Mouse (Mus musculus): ENCODE data around the gene Bcl2a1a. TPM values are rescaled to one million over a fixed set of nuclear protein-coding genes. Genes with fewer than 3 reads are reported as not detected.
"Not testable (repeated sequence)": the region's sequence is repeated elsewhere in the genome, so short reads cannot be mapped to it uniquely, and the experiment has no call there.

The Bcl2a1a gene
- polyA plus RNA-seq (2011; ENCODE audit: insufficient read length, low read depth, missing spikeins), result not detected in 2 replicates

- H3K4me1 ChIP-seq (ENCODE audit: control insufficient read depth, insufficient read depth, low read length); H3K4me3 ChIP-seq (ENCODE audit: insufficient read depth, low read length); H3K27ac ChIP-seq (ENCODE audit: insufficient read depth, low read length): not testable (repeated sequence)
Measured at GRCm38 (mm10) chr9:88956670-88957153, at the start of gene Bcl2a1a. TSS of gene Bcl2a1a (plus strand) at chr9:88956900.

GRCm38 (mm10) chr9:88916576-88916975 lies 40.1 kb upstream of the Bcl2a1a start:
- H3K27ac ChIP-seq (ENCODE audit: insufficient read depth, low read length); H3K4me1 ChIP-seq (ENCODE audit: control insufficient read depth, insufficient read depth, low read length); H3K4me3 ChIP-seq (ENCODE audit: insufficient read depth, low read length): not testable (repeated sequence)

GRCm38 (mm10) chr9:88938312-88938711 lies 18.4 kb upstream of the Bcl2a1a start:
- not testable (repeated sequence) for H3K27ac ChIP-seq (ENCODE audit: insufficient read depth, low read length); H3K4me1 ChIP-seq (ENCODE audit: control insufficient read depth, insufficient read depth, low read length); H3K4me3 ChIP-seq (ENCODE audit: insufficient read depth, low read length)

- H3K4me3 ChIP-seq (ENCODE audit: insufficient read depth, low read length); H3K4me1 ChIP-seq (ENCODE audit: control insufficient read depth, insufficient read depth, low read length); H3K27ac ChIP-seq (ENCODE audit: insufficient read depth, low read length): not testable (repeated sequence)
Measured at GRCm38 (mm10) chr9:88951466-88951865, 5.2 kb upstream of the Bcl2a1a start.

GRCm38 (mm10) chr9:88953151-88953550 lies 3.5 kb upstream of the Bcl2a1a start:
- not testable (repeated sequence) for H3K4me3 ChIP-seq (ENCODE audit: insufficient read depth, low read length); H3K4me1 ChIP-seq (ENCODE audit: control insufficient read depth, insufficient read depth, low read length); H3K27ac ChIP-seq (ENCODE audit: insufficient read depth, low read length)

GRCm38 (mm10) chr9:88955224-88955623 lies 1.5 kb upstream of the Bcl2a1a start:
- H3K27ac ChIP-seq (ENCODE audit: insufficient read depth, low read length); H3K4me1 ChIP-seq (ENCODE audit: control insufficient read depth, insufficient read depth, low read length); H3K4me3 ChIP-seq (ENCODE audit: insufficient read depth, low read length): not testable (repeated sequence)

GRCm38 (mm10) chr9:88956035-88956434 lies 665 bp upstream of the Bcl2a1a start:
- not testable (repeated sequence) for H3K27ac ChIP-seq (ENCODE audit: insufficient read depth, low read length); H3K4me3 ChIP-seq (ENCODE audit: insufficient read depth, low read length); H3K4me1 ChIP-seq (ENCODE audit: control insufficient read depth, insufficient read depth, low read length)

GRCm38 (mm10) chr9:88958891-88959290 lies 2.2 kb downstream of the Bcl2a1a start:
- TF ChIP-seq CTCF (IDR thresholded peaks at IDR 0.05; ENCODE audit: borderline replicate concordance, insufficient read depth, low read length), result no peak
- no peak for TF ChIP-seq POLR2A (IDR thresholded peaks at IDR 0.05; ENCODE audit: low read depth, low read length)
- no peak overlapping the region for H3K27ac ChIP-seq (ENCODE audit: insufficient read depth, low read length)
- H3K4me1 ChIP-seq (ENCODE audit: control insufficient read depth, insufficient read depth, low read length), result no peaks in the 10 kb centered on the region
- H3K4me3 ChIP-seq (ENCODE audit: insufficient read depth, low read length), result no peak overlapping the region

GRCm38 (mm10) chr9:88959981-88960380 lies 3.3 kb downstream of the Bcl2a1a start:
- H3K27ac ChIP-seq (ENCODE audit: insufficient read depth, low read length); H3K4me1 ChIP-seq (ENCODE audit: control insufficient read depth, insufficient read depth, low read length); H3K4me3 ChIP-seq (ENCODE audit: insufficient read depth, low read length): not testable (repeated sequence)

- H3K4me1 ChIP-seq (ENCODE audit: control insufficient read depth, insufficient read depth, low read length); H3K4me3 ChIP-seq (ENCODE audit: insufficient read depth, low read length); H3K27ac ChIP-seq (ENCODE audit: insufficient read depth, low read length): not testable (repeated sequence)
Measured at GRCm38 (mm10) chr9:88966462-88966861, 9.8 kb downstream of the Bcl2a1a start.

- not testable (repeated sequence) for H3K4me3 ChIP-seq (ENCODE audit: insufficient read depth, low read length); H3K27ac ChIP-seq (ENCODE audit: insufficient read depth, low read length); H3K4me1 ChIP-seq (ENCODE audit: control insufficient read depth, insufficient read depth, low read length)
Measured at GRCm38 (mm10) chr9:88969502-88969901, 12.8 kb downstream of the Bcl2a1a start.

GRCm38 (mm10) chr9:88976875-88977274 lies 20.2 kb downstream of the Bcl2a1a start:
- H3K27ac ChIP-seq (ENCODE audit: insufficient read depth, low read length); H3K4me1 ChIP-seq (ENCODE audit: control insufficient read depth, insufficient read depth, low read length); H3K4me3 ChIP-seq (ENCODE audit: insufficient read depth, low read length): not testable (repeated sequence)

GRCm38 (mm10) chr9:88979781-88980180 lies 23.1 kb downstream of the Bcl2a1a start:
- not testable (repeated sequence) for H3K4me1 ChIP-seq (ENCODE audit: control insufficient read depth, insufficient read depth, low read length); H3K27ac ChIP-seq (ENCODE audit: insufficient read depth, low read length); H3K4me3 ChIP-seq (ENCODE audit: insufficient read depth, low read length)

GRCm38 (mm10) chr9:89001541-89001940 lies 44.8 kb downstream of the Bcl2a1a start:
- H3K27ac ChIP-seq (ENCODE audit: insufficient read depth, low read length); H3K4me1 ChIP-seq (ENCODE audit: control insufficient read depth, insufficient read depth, low read length); H3K4me3 ChIP-seq (ENCODE audit: insufficient read depth, low read length): not testable (repeated sequence)

All from embryonic fibroblast, embryonic 13.5 days (primary cell).